Mouse (Mus musculus) MEL (cell line): ENCODE data around the gene Chil1. TPM values are rescaled to one million over a fixed set of nuclear protein-coding genes. Genes with fewer than 3 reads are reported as not detected.

ENCODE experiments used
- DNase-seq: peaks from one replicate; pipeline ENCODE4 v3.0.0; 2011; ENCODE audit warnings: low read depth, low spot score
- H3K27ac ChIP-seq: 2 replicates; pipeline ENCODE4 v1.5.1; 2012; ENCODE audit warnings: low read depth, mild to moderate bottlenecking, control low read depth, low read length, moderate library complexity; ENCODE audit not compliant: control insufficient read depth
- H3K27me3 ChIP-seq, 2 experiments: fragments of 150-350 bp in 1 of 2; sonication (generic) in 1 of 2; 2 replicates each; pipeline ENCODE4 v1.6.1; 2012; ENCODE audit warnings: low read length in 2 of 2, mild to moderate bottlenecking in 2 of 2, improper control_type of control experiment in 1 of 2, moderate library complexity in 1 of 2; ENCODE audit not compliant: insufficient read depth in 2 of 2, control insufficient read depth in 1 of 2
- H3K36me3 ChIP-seq, 2 experiments: 2 replicates each; pipeline ENCODE4 v1.6.1; 2012 to 2014; ENCODE audit warnings: low read length in 2 of 2, improper control_type of control experiment in 1 of 2, inconsistent platforms in 1 of 2, mild to moderate bottlenecking in 1 of 2; ENCODE audit not compliant: insufficient read depth in 2 of 2, control insufficient read depth in 1 of 2
- H3K4me1 ChIP-seq, 2 experiments: fragments of 150-350 bp in 1 of 2; sonication (generic) in 1 of 2; 2 replicates each; pipeline ENCODE4 v1.6.1; 2012; ENCODE audit warnings: low read length in 2 of 2, improper control_type of control experiment in 1 of 2, mild to moderate bottlenecking in 1 of 2; ENCODE audit not compliant: insufficient read depth in 2 of 2, control insufficient read depth in 1 of 2
- H3K4me3 ChIP-seq, 2 experiments: fragments of 150-350 bp in 1 of 2; sonication (generic) in 1 of 2; 2 replicates each; pipeline ENCODE4 v1.5.1; 2012; ENCODE audit warnings: low read depth in 2 of 2, low read length in 2 of 2, mild to moderate bottlenecking in 2 of 2, moderate library complexity in 2 of 2, control low read depth in 1 of 2, improper control_type of control experiment in 1 of 2; ENCODE audit not compliant: control insufficient read depth in 1 of 2, insufficient read depth in 1 of 2
- H3K79me2 ChIP-seq: 2 replicates; pipeline ENCODE4 v1.6.1; 2012; ENCODE audit warnings: mild to moderate bottlenecking, low read length, moderate library complexity; ENCODE audit not compliant: control insufficient read depth, poor library complexity, insufficient read depth
- H3K9ac ChIP-seq: 2 replicates; pipeline ENCODE4 v1.6.1; 2012; ENCODE audit warnings: low read depth, mild to moderate bottlenecking, control low read depth, low read length, moderate library complexity; ENCODE audit not compliant: control insufficient read depth, poor library complexity, severe bottlenecking
- H3K9me3 ChIP-seq: fragments of 150-350 bp; sonication (generic); replicated peaks from 2 replicates; pipeline ENCODE4 v1.6.1; 2012; ENCODE audit warnings: mild to moderate bottlenecking, low read length, improper control_type of control experiment, moderate library complexity; ENCODE audit not compliant: insufficient read depth
- E2F4 ChIP-seq: IDR thresholded peaks from 2 replicates; pipeline ENCODE4 v1.6.1; 2011; ENCODE audit warnings: low read depth, low read length, improper control_type of control experiment, borderline replicate concordance
- ELF1 ChIP-seq: IDR thresholded peaks from 2 replicates; pipeline ENCODE4 v1.6.1; 2014; ENCODE audit warnings: low read depth, mild to moderate bottlenecking, inconsistent platforms, low read length, improper control_type of control experiment, moderate library complexity
- ETS1 ChIP-seq: IDR thresholded peaks from 2 replicates; pipeline ENCODE4 v1.6.1; 2012; ENCODE audit warnings: low read depth, mild to moderate bottlenecking, inconsistent platforms, low read length, improper control_type of control experiment, moderate library complexity
- GATA1 ChIP-seq: IDR thresholded peaks from 2 replicates; pipeline ENCODE4 v1.6.1; 2011; ENCODE audit warnings: low read depth, low read length, improper control_type of control experiment
- HCFC1 ChIP-seq: IDR thresholded peaks from 2 replicates; pipeline ENCODE4 v1.6.1; 2012; ENCODE audit warnings: low read depth, mild to moderate bottlenecking, inconsistent platforms, low read length, improper control_type of control experiment, moderate library complexity
- JUND ChIP-seq: IDR thresholded peaks from 2 replicates; pipeline ENCODE4 v1.6.1; 2011; ENCODE audit warnings: low read depth, mild to moderate bottlenecking, improper control_type of control experiment, low read length
- KAT2A ChIP-seq: conservative IDR thresholded peaks from 2 replicates; pipeline ENCODE4 v1.6.1; 2012; ENCODE audit warnings: low read depth, low read length, improper control_type of control experiment, inconsistent platforms
- MAX ChIP-seq: IDR thresholded peaks from 2 replicates; pipeline ENCODE4 v1.6.1; 2011; ENCODE audit warnings: low read length, improper control_type of control experiment
- MEF2A ChIP-seq: IDR thresholded peaks from 2 replicates; pipeline ENCODE4 v1.6.1; 2014; ENCODE audit warnings: low read depth, mild to moderate bottlenecking, inconsistent platforms, low read length, improper control_type of control experiment; ENCODE audit not compliant: poor library complexity, insufficient replicate concordance, severe bottlenecking; ENCODE audit errors: extremely low read depth
- MYB ChIP-seq: IDR thresholded peaks from 2 replicates; pipeline ENCODE4 v1.6.1; 2011; ENCODE audit warnings: mild to moderate bottlenecking, low read depth, low read length, improper control_type of control experiment
- NELFE ChIP-seq: IDR thresholded peaks from 2 replicates; pipeline ENCODE4 v1.6.1; 2011; ENCODE audit warnings: low read depth, low read length, improper control_type of control experiment
- POLR2A ChIP-seq, 2 experiments: IDR thresholded peaks; 2 replicates each; pipeline ENCODE4 v1.6.1; 2011 to 2012; ENCODE audit warnings: low read length in 2 of 2, mild to moderate bottlenecking in 2 of 2, control low read depth in 1 of 2, improper control_type of control experiment in 1 of 2, low read depth in 1 of 2, moderate library complexity in 1 of 2; ENCODE audit not compliant: control insufficient read depth in 1 of 2, insufficient read depth in 1 of 2, poor library complexity in 1 of 2
- POLR2AphosphoS5 ChIP-seq: IDR thresholded peaks from 2 replicates; pipeline ENCODE4 v1.6.1; 2012; ENCODE audit warnings: low read depth, borderline replicate concordance, mild to moderate bottlenecking, inconsistent platforms, low read length, moderate library complexity, mixed read lengths
- SMC3 ChIP-seq: IDR thresholded peaks from 2 replicates; pipeline ENCODE4 v1.6.1; 2011; ENCODE audit warnings: low read depth, low read length, improper control_type of control experiment
- TBP ChIP-seq: IDR thresholded peaks from 2 replicates; pipeline ENCODE4 v1.8.0; 2011; ENCODE audit warnings: low read depth, low read length, improper control_type of control experiment
- TCF12 ChIP-seq: IDR thresholded peaks from 2 replicates; pipeline ENCODE4 v1.6.1; 2014; ENCODE audit warnings: low read depth, mild to moderate bottlenecking, inconsistent platforms, low read length, improper control_type of control experiment, moderate library complexity
- UBTF ChIP-seq: IDR thresholded peaks from 2 replicates; pipeline ENCODE4 v1.6.1; 2012; ENCODE audit warnings: low read depth, mild to moderate bottlenecking, inconsistent platforms, low read length, improper control_type of control experiment, moderate library complexity, borderline replicate concordance; ENCODE audit not compliant: insufficient read depth
- USF2 ChIP-seq, 2 experiments: IDR thresholded peaks; 2 replicates each; pipeline ENCODE4 v1.6.1; 2011 to 2012; ENCODE audit warnings: improper control_type of control experiment in 2 of 2, low read length in 2 of 2, borderline replicate concordance in 1 of 2, inconsistent platforms in 1 of 2, low read depth in 1 of 2, mild to moderate bottlenecking in 1 of 2; ENCODE audit not compliant: insufficient read depth in 1 of 2
- polyA plus RNA-seq, 2 experiments: library from polyadenylated mRNA; stranded (reverse) in 1 of 2; unstranded in 1 of 2; fragments of >175 nt in 1 of 2; fragments of >200 nt in 1 of 2; gene quantifications; 2 replicates each; pipeline versions ENCODE4 v1.2.1 to v1.2.4; 2012; ENCODE audit warnings: low replicate concordance in 2 of 2, low read depth in 1 of 2; ENCODE audit not compliant: insufficient read length in 2 of 2, insufficient read depth in 1 of 2, missing spikeins in 1 of 2
- total RNA-seq: library from RNA; depleted of rRNA; stranded (reverse); fragments of 300-350 nt; gene quantifications from 2 replicates; pipeline ENCODE4 v1.2.3, GENCODE M21; 2012

Chil1 gene
- total and polyA plus RNA-seq, 3 experiments: not detected

DNA sequence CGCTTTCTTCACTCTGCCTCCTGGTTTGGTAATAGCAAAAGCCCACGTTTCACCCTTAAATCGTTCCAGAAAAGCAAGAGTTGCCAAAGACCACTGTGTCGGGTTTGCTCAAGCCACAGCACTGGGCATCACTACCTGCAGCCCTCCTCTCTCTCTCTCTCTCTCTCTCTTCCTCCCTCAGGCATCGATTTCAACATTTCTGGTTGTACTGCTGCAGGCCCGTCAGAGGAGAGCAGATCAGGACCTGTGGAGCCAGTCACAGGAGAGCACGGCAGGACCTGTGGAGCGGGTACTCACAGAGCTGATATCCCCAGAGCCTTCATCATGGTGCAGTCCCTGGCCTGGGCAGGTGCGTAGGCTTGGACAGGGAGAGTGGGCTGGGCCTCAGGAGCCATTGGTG, 43.6 kb upstream of the Chil1 start:
- TF ChIP-seq TBP (no peak), POLR2AphosphoS5 (no peak), POLR2A (IDR thresholded peaks at IDR 0.05; ENCODE audit: control insufficient read depth in 1 of 2, insufficient read depth in 1 of 2, low read depth in 1 of 2, low read length in 2 of 2, poor library complexity in 1 of 2) (no peak), SMC3 (no peak), HCFC1 (no peak), KAT2A (no peak), TCF12 (no peak)
- Histone ChIP-seq H3K9me3 (no peaks in the 10 kb centered on the region), H3K27ac (no peak overlapping the region), H3K79me2 (no peaks in the 10 kb centered on the region), H3K27me3 (peaks cover 10 to 12% of the 10 kb centered on the region in 2 experiments), H3K4me1 (no peaks in the 10 kb centered on the region), H3K9ac (no peak overlapping the region), H3K36me3 (no peaks in the 10 kb centered on the region), H3K4me3 (no peak overlapping the region)
- no peak for DNase-seq

DNA sequence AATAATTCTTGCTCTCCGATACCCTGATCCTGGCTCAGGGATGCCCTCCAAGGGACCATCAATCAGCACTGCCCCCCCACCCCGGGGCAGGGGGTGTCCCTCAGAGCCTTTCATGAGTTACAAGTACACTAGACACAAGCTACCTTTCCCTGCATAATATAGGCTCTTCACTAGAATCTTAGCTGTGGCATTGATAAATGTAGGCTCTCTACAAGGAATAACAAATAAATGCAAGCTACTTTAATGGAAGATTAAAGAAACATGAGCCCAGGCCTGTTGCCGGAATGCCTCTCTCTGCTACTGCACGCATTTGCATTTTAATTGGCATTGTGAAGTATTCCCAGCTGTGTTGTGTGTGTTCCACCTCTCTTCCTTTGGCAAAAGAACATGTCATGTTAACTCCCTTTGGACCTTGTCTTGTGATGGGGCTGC, 39.6 kb upstream of the Chil1 start:
- peaks cover 7 to 8% of the 10 kb centered on the region in 2 experiments for H3K27me3 ChIP-seq
- TF ChIP-seq NELFE: no peak
- TF ChIP-seq TCF12: no peak
- no peak for TF ChIP-seq E2F4
- no peak for TF ChIP-seq JUND
- no peak for TF ChIP-seq MYB
- no peak for TF ChIP-seq ELF1
- TF ChIP-seq ETS1: no peak
- no peak for TF ChIP-seq MAX
- no peak for TF ChIP-seq GATA1
- TF ChIP-seq UBTF: no peak
- no peak for TF ChIP-seq MEF2A
- TF ChIP-seq POLR2AphosphoS5: no peak
- no peak for TF ChIP-seq USF2 (IDR thresholded peaks at IDR 0.05; ENCODE audit: borderline replicate concordance in 1 of 2, insufficient read depth in 1 of 2, low read depth in 1 of 2, low read length in 2 of 2)
- TF ChIP-seq, all 39 proteins: peak for 0
- H3K27ac ChIP-seq: no peak overlapping the region

More for the DNA sequence above, 39.6 kb upstream of the Chil1 start:
- DNase-seq: no peak
- Histone ChIP-seq H3K36me3 (no peaks in the 10 kb centered on the region), H3K79me2 (no peaks in the 10 kb centered on the region), H3K4me1 (no peaks in the 10 kb centered on the region), H3K9ac (no peak overlapping the region), H3K4me3 (no peak overlapping the region), H3K9me3 (no peaks in the 10 kb centered on the region)
